Mouse (Mus musculus): ENCODE results near the gene Fez1.
A peak's percentile ranks its signal among the peaks of the same experiment; 100 is the strongest.

The Fez1 gene

GRCm38 (mm10) chr9:36895009-36895693 lies 73.5 kb downstream of the Fez1 start:
- DNase-seq (ENCODE audit: low read depth): peak; percentile 38

- no peak for DNase-seq (ENCODE audit: low read depth)
These were observed 76.9 kb downstream of the Fez1 start for GRCm38 (mm10) chr9:36898560-36898959.

GRCm38 (mm10) chr9:36900464-36900863 lies 78.8 kb downstream of the Fez1 start:
- DNase-seq (ENCODE audit: low read depth): no peak

- DNase-seq (ENCODE audit: low read depth): no peak
These were observed 83.8 kb downstream of the Fez1 start for GRCm38 (mm10) chr9:36905452-36905851.

GRCm38 (mm10) chr9:36916362-36916761 lies 94.7 kb downstream of the Fez1 start:
- peak; percentile 39 for DNase-seq (ENCODE audit: low read depth)

- DNase-seq (ENCODE audit: low read depth): no peak
These were observed 95.3 kb downstream of the Fez1 start for GRCm38 (mm10) chr9:36916915-36917314.

DNA sequence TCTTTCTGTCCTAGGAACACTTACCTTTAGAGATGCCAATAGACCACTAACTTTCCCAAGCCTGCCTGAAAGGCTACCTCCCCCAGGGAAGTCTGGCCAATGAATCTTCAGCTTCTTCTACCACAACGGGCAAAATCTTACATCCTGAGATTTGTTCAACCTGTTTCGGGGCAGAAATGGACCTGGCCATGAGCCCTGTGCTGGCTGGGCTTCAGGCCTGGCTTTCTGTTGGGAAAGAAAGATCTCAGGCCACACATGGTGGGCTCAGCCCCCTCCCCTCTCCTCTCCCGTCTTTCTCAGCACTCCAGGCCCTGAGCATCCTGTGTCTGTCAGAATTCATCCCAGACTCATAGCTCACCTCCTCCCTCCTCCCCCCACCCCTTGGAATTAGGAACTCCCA lies 96.9 kb downstream of the Fez1 start:
- no peak for DNase-seq (ENCODE audit: low read depth)

DNA sequence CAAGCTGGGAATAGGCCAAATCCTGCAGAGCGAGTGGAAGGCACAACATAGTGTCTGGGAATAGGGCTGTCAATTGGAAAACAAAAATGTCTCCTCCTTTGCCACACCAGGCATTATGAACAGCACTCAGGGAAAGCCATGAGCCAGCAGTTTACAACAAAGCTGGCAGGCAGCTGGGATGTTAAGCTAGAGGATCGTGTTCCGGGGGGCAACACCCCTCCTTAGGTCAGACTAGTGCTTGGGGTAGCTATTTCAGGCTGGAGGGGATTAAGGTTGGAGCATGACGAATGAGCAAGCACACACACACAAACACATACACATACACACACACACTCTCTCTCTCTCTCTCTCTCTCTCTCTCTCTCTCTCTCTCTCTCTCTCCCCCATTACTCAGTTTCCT lies 97.8 kb downstream of the Fez1 start:
- DNase-seq (ENCODE audit: low read depth): no peak

DNA sequence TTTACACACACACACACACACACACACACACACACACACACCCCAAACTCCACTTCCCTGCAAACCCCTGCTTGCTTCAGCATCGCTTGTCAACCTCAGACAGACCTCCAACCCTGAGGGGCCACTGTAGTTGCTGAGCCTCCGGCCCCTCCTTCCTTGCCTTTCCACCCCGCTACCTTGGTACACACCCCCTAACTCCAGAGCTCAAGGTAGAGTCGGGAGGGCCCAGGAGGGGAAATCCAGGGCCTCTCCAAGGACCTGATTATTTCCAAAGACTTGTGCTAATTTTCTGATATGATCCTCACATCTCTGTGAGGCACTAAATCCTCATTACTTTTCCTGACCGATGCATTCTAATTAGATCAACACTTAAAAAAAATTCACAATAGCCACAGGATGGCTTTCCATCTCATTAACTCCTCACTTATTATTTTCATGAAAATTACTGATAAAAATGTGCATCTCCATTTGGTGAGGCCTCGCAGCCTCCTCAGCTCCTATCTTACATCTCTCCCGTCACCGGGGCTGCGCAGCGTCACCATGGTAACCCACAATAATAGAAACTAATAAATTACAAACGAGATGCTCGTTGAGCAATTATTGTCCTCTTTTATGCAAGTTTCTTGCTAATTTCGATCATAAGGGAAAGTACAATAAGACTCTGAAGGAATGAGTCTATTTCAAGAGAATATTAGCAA lies 100.2 kb downstream of the Fez1 start:
- DNase-seq (ENCODE audit: low read depth): no peak

DNA sequence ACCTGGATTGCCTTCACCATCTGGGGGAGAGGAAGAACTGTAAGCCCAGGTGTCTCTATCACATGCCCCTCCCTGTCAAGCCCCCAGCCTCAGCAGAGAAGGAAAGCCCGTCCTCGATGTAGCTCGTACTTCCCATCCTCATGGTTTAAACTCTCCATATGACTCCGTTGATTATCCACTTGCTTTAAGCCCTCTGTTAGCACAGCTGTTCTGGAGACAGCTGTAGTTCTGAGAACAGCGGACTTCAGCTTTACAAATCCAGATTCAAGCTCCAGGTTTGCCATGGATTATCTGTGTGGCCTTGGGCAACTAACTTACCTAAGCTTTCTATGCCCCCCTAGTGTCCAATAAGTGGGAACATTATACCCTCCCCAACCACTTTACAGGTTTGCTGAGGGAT lies 102.1 kb downstream of the Fez1 start:
- no peak for DNase-seq (ENCODE audit: low read depth)

Data from 416B (cell line).